ENCODE assay signal across 9 mouse cellular contexts in genomic region chr11:69729063-69729462, GRCm38 (mm10). TPM values are rescaled to one million over a fixed set of nuclear protein-coding genes. Genes with fewer than 3 reads are reported as not detected.
DNase-seq lines count a peak whose midpoint lies in the region; ATAC-seq and TF ChIP-seq lines count a peak whose summit lies in the region.
"Had no signal": no experiment of that assay in that cellular context is flagged by ENCODE, and none has a peak within 500 bp of the region (broad histone marks: within the 10 kb centered on the region; RNA-seq: fewer than 3 reads in every experiment).

No protein-coding gene starts in this region.

- peaks cover 8% of the 10 kb centered on the region for H3K4me1 ChIP-seq in liver, embryonic 12.5 days
- no peaks in the 10 kb centered on the region for H3K4me1 ChIP-seq in heart, postnatal 0 days (ENCODE audit: control insufficient read depth, insufficient read depth)
- H3K4me1 ChIP-seq in stomach, postnatal 0 days (replicated peaks; ENCODE audit: control insufficient read depth, insufficient read depth) = no peaks in the 10 kb centered on the region
- no peaks in the 10 kb centered on the region for H3K4me1 ChIP-seq in midbrain, embryonic 11.5 days (ENCODE audit: control insufficient read depth, insufficient read depth, low read length)

- peak; percentile 85 for TF ChIP-seq CTCF in Patski (IDR thresholded peaks at IDR 0.05)
- TF ChIP-seq CTCF in heart, postnatal 0 days (IDR thresholded peaks at IDR 0.05; ENCODE audit: low read depth) = peak; percentile 37
- peak; percentile 71 for TF ChIP-seq CTCF in stomach, postnatal 0 days (IDR thresholded peaks at IDR 0.05; ENCODE audit: low read depth)

- peak; percentile 83 for DNase-seq in liver
- DNase-seq in Patski (ENCODE audit: low read depth, low spot score) = no peak
- peak; percentile 74 for DNase-seq in c-Kit-positive CD71-negative TER-119-negative erythroid progenitor cells, embryonic 14.5 days (ENCODE audit: low read depth)
- peak; percentile 10 for DNase-seq in heart, postnatal 0 days (ENCODE audit: low spot score)
- DNase-seq in lung, postnatal 10 days = peak; percentile 77
- peak; percentile 74 for DNase-seq in stomach, postnatal 0 days (ENCODE audit: low spot score)
- DNase-seq in midbrain, embryonic 11.5 days (ENCODE audit: low spot score, missing footprints) = no peak

- peaks cover 7% of the 10 kb centered on the region for H3K36me3 ChIP-seq in liver, embryonic 12.5 days
- H3K36me3 ChIP-seq in heart, postnatal 0 days (replicated peaks; ENCODE audit: control insufficient read depth, insufficient read depth, low read length) = peaks cover 3% of the 10 kb centered on the region
- H3K36me3 ChIP-seq in stomach, postnatal 0 days (ENCODE audit: control insufficient read depth, insufficient read depth, low read length) = peaks cover 2% of the 10 kb centered on the region; the same call in 1 of the 2 replicates
- H3K36me3 ChIP-seq in midbrain, embryonic 11.5 days (ENCODE audit: control insufficient read depth, insufficient read depth, low read length) = peaks cover 1% of the 10 kb centered on the region; the same call in 1 of the 2 replicates

- no peak overlapping the region for H3K9ac ChIP-seq in liver, embryonic 12.5 days
- H3K9ac ChIP-seq in heart, postnatal 0 days (replicated peaks; ENCODE audit: low read depth, low read length) = no peak overlapping the region
- no peak overlapping the region for H3K9ac ChIP-seq in stomach, postnatal 0 days (ENCODE audit: low read length)
- no peak overlapping the region for H3K9ac ChIP-seq in midbrain, embryonic 11.5 days (ENCODE audit: low read length)

- CTCF ChIA-PET in Patski (lab: Charles Lee) = interaction anchor here (0.7 to 1.4 kb wide), 4 partner anchors 11 to 47 kb away, joined by 3 to 5 read pairs (median 4); partner anchors contain the start of gene Senp3

- WGBS in liver, embryonic 12.5 days (ENCODE audit: insufficient replicate concordance) = 19% methylated on average over 3 of the region's 3 CpGs
- 32% methylated on average over 3 of the region's 3 CpGs for WGBS in heart, postnatal 0 days
- WGBS in stomach, postnatal 0 days = 26% methylated on average over 3 of the region's 3 CpGs
- 20% methylated on average over 3 of the region's 3 CpGs for WGBS in midbrain, embryonic 11.5 days

- no peak overlapping the region for H3K4me3 ChIP-seq in liver, embryonic 12.5 days
- H3K4me3 ChIP-seq in heart, postnatal 0 days (ENCODE audit: low read depth, low read length) = no peak overlapping the region
- no peak overlapping the region for H3K4me3 ChIP-seq in stomach, postnatal 0 days (ENCODE audit: low read depth, low read length)
- no peak overlapping the region for H3K4me3 ChIP-seq in midbrain, embryonic 11.5 days (ENCODE audit: low read depth, low read length)

- in situ Hi-C loops in Patski (cut with MboI; ENCODE audit: low pct_unique_long_range_greater_than_20kb) = no loop called here

- H3K27me3 ChIP-seq in liver, embryonic 12.5 days (replicated peaks) = no peaks in the 10 kb centered on the region
- no peaks in the 10 kb centered on the region for H3K27me3 ChIP-seq in Patski
- no peaks in the 10 kb centered on the region for H3K27me3 ChIP-seq in heart, postnatal 0 days (ENCODE audit: control insufficient read depth, insufficient read depth, low read length)
- no peaks in the 10 kb centered on the region for H3K27me3 ChIP-seq in stomach, postnatal 0 days (ENCODE audit: control insufficient read depth, insufficient read depth, low read length)
- no peaks in the 10 kb centered on the region for H3K27me3 ChIP-seq in midbrain, embryonic 11.5 days (ENCODE audit: control insufficient read depth, insufficient read depth, low read length)

- no peak for TF ChIP-seq EP300 in heart, postnatal 0 days (IDR thresholded peaks at IDR 0.05; ENCODE audit: low read depth)
- no peak for TF ChIP-seq EP300 in stomach, postnatal 0 days (optimal IDR thresholded peaks at IDR 0.05)

- H3K4me2 ChIP-seq in liver, embryonic 12.5 days = no peak overlapping the region
- no peak overlapping the region for H3K4me2 ChIP-seq in heart, postnatal 0 days (ENCODE audit: low read depth, low read length)
- no peak overlapping the region for H3K4me2 ChIP-seq in stomach, postnatal 0 days (replicated peaks; ENCODE audit: low read depth)
- H3K4me2 ChIP-seq in midbrain, embryonic 11.5 days = no peak overlapping the region

- no peak overlapping the region for H3K27ac ChIP-seq in liver, embryonic 12.5 days
- H3K27ac ChIP-seq in heart, postnatal 0 days (ENCODE audit: low read depth) = no peak overlapping the region
- H3K27ac ChIP-seq in stomach, postnatal 0 days (replicated peaks) = no peak overlapping the region
- H3K27ac ChIP-seq in midbrain, embryonic 11.5 days (ENCODE audit: low read depth, low read length) = no peak overlapping the region

- H3K9me3 ChIP-seq in liver, embryonic 12.5 days (replicated peaks) = peaks cover 8% of the 10 kb centered on the region; the same call in 1 of the 2 replicates
- H3K9me3 ChIP-seq in heart, postnatal 0 days (replicated peaks; ENCODE audit: control insufficient read depth, low read length) = no peaks in the 10 kb centered on the region
- no peaks in the 10 kb centered on the region for H3K9me3 ChIP-seq in stomach, postnatal 0 days (ENCODE audit: control insufficient read depth, low read length)
- no peaks in the 10 kb centered on the region; the same call in 1 of the 2 replicates for H3K9me3 ChIP-seq in midbrain, embryonic 11.5 days (ENCODE audit: control insufficient read depth, low read length)

- POLR2A ChIA-PET in Patski (lab: Charles Lee) = no interaction called here

- ATAC-seq in liver, embryonic 12.5 days = no peak
- ATAC-seq in Patski = no peak
- no peak for ATAC-seq in heart, postnatal 0 days (ENCODE audit: insufficient read depth, low read depth)
- ATAC-seq in stomach, postnatal 0 days (ENCODE audit: low FRiP score, low TSS enrichment) = no peak
- ATAC-seq in midbrain, embryonic 11.5 days (ENCODE audit: low FRiP score) = no peak

RNA-seq across cellular contexts. Expression of gene Polr2a, which starts 29.4 kb away (rescaled TPM):
- polyA plus RNA-seq in liver, embryonic 12.5 days (2016; fragmentation: Nextera tagmentation; extraction: Ambion mirVana) = 17.4 and 20.2 TPM in 2 replicates
- 96.2 TPM for polyA plus RNA-seq in Patski (2021)
- 13.4 and 15.6 TPM in 2 replicates for total RNA-seq in heart, postnatal 0 days (2014; rRNA removed; ENCODE audit: low replicate concordance)
- 6.2 and 6.6 TPM in 2 replicates for polyA plus RNA-seq in heart, postnatal 0 days (2015; fragmentation: Nextera tagmentation; extraction: Ambion mirVana)
- polyA plus RNA-seq in stomach, postnatal 0 days (2015; fragmentation: Nextera tagmentation; extraction: Ambion mirVana) = 7.9 and 9.0 TPM in 2 replicates
- polyA plus RNA-seq in midbrain, embryonic 11.5 days (2014; fragmentation: Nextera tagmentation; extraction: Ambion mirVana) = 52.4 and 54.1 TPM in 2 replicates

RNA-seq across cellular contexts. Expression of gene Slc35g3, which starts 32.7 kb away (rescaled TPM):
- not detected in 2 replicates for polyA plus RNA-seq in liver, embryonic 12.5 days (2016; fragmentation: Nextera tagmentation; extraction: Ambion mirVana)
- polyA plus RNA-seq in Patski (2021) = 0.32 TPM
- total RNA-seq in heart, postnatal 0 days (2014; rRNA removed; ENCODE audit: low replicate concordance) = not detected in 2 replicates
- polyA plus RNA-seq in heart, postnatal 0 days (2015; fragmentation: Nextera tagmentation; extraction: Ambion mirVana) = 0.18 TPM in 1 of 2 replicates, not detected in the other
- polyA plus RNA-seq in stomach, postnatal 0 days (2015; fragmentation: Nextera tagmentation; extraction: Ambion mirVana) = 0.11 TPM in 1 of 2 replicates, not detected in the other
- polyA plus RNA-seq in midbrain, embryonic 11.5 days (2014; fragmentation: Nextera tagmentation; extraction: Ambion mirVana) = not detected in 2 replicates
- total RNA-seq: hematopoietic stem cell, adult 5-6 weeks had no signal

RNA-seq across cellular contexts. Expression of gene Tnfsfm13, which starts 33.2 kb away (rescaled TPM):
- polyA plus RNA-seq in liver, embryonic 12.5 days (2016; fragmentation: Nextera tagmentation; extraction: Ambion mirVana) = 0.72 and 0.98 TPM in 2 replicates
- 7.2 TPM for polyA plus RNA-seq in Patski (2021)
- total RNA-seq in heart, postnatal 0 days (2014; rRNA removed; ENCODE audit: low replicate concordance) = 0.65 and 1.8 TPM in 2 replicates
- 2.8 and 3.0 TPM in 2 replicates for polyA plus RNA-seq in heart, postnatal 0 days (2015; fragmentation: Nextera tagmentation; extraction: Ambion mirVana)
- 4.1 and 4.2 TPM in 2 replicates for polyA plus RNA-seq in stomach, postnatal 0 days (2015; fragmentation: Nextera tagmentation; extraction: Ambion mirVana)
- polyA plus RNA-seq in midbrain, embryonic 11.5 days (2014; fragmentation: Nextera tagmentation; extraction: Ambion mirVana) = 0.78 and 1.6 TPM in 2 replicates

RNA-seq across cellular contexts. Expression of gene Tnfsf12, which starts 33.4 kb away (rescaled TPM):
- polyA plus RNA-seq in liver, embryonic 12.5 days (2016; fragmentation: Nextera tagmentation; extraction: Ambion mirVana) = 3.3 and 3.6 TPM in 2 replicates
- polyA plus RNA-seq in Patski (2021) = 26.6 TPM
- total RNA-seq in heart, postnatal 0 days (2014; rRNA removed; ENCODE audit: low replicate concordance) = 8.5 and 9.3 TPM in 2 replicates
- 5.3 and 5.5 TPM in 2 replicates for polyA plus RNA-seq in heart, postnatal 0 days (2015; fragmentation: Nextera tagmentation; extraction: Ambion mirVana)
- polyA plus RNA-seq in stomach, postnatal 0 days (2015; fragmentation: Nextera tagmentation; extraction: Ambion mirVana) = 6.9 and 9.7 TPM in 2 replicates
- 2.0 and 2.8 TPM in 2 replicates for polyA plus RNA-seq in midbrain, embryonic 11.5 days (2014; fragmentation: Nextera tagmentation; extraction: Ambion mirVana)

RNA-seq across cellular contexts. Expression of gene Zbtb4, which starts 36.6 kb away (rescaled TPM):
- 0.43 and 0.70 TPM in 2 replicates for polyA plus RNA-seq in liver, embryonic 12.5 days (2016; fragmentation: Nextera tagmentation; extraction: Ambion mirVana)
- 36.9 TPM for polyA plus RNA-seq in Patski (2021)
- total RNA-seq in heart, postnatal 0 days (2014; rRNA removed; ENCODE audit: low replicate concordance) = 21.2 and 28.7 TPM in 2 replicates
- 2.6 and 2.9 TPM in 2 replicates for polyA plus RNA-seq in heart, postnatal 0 days (2015; fragmentation: Nextera tagmentation; extraction: Ambion mirVana)
- polyA plus RNA-seq in stomach, postnatal 0 days (2015; fragmentation: Nextera tagmentation; extraction: Ambion mirVana) = 2.6 and 2.7 TPM in 2 replicates
- polyA plus RNA-seq in midbrain, embryonic 11.5 days (2014; fragmentation: Nextera tagmentation; extraction: Ambion mirVana) = 0.90 and 0.91 TPM in 2 replicates

Comparison
In these comparisons a context has a peak if more than half of its experiments do, and no peak if none do; other contexts are left out.
1. DNase-seq: peak in liver (single experiment), c-Kit-positive CD71-negative TER-119-negative erythroid progenitor cells, embryonic 14.5 days (single experiment), heart, postnatal 0 days (single experiment), lung, postnatal 10 days (single experiment) and stomach, postnatal 0 days (single experiment); none in Patski (single experiment) and midbrain, embryonic 11.5 days (single experiment).
2. Peak in every context shown above with its lines, with median percentiles within 50 percentile points of each other: CTCF ChIP-seq.